Mouse (Mus musculus): ENCODE measurements at regions not wholly inside any gene's neighbourhood (a gene's known extent, or its start where the extent isn't known, plus 50 kb on each side); places are given as distances from the start of the nearest gene placed in this dataset.

DNA sequence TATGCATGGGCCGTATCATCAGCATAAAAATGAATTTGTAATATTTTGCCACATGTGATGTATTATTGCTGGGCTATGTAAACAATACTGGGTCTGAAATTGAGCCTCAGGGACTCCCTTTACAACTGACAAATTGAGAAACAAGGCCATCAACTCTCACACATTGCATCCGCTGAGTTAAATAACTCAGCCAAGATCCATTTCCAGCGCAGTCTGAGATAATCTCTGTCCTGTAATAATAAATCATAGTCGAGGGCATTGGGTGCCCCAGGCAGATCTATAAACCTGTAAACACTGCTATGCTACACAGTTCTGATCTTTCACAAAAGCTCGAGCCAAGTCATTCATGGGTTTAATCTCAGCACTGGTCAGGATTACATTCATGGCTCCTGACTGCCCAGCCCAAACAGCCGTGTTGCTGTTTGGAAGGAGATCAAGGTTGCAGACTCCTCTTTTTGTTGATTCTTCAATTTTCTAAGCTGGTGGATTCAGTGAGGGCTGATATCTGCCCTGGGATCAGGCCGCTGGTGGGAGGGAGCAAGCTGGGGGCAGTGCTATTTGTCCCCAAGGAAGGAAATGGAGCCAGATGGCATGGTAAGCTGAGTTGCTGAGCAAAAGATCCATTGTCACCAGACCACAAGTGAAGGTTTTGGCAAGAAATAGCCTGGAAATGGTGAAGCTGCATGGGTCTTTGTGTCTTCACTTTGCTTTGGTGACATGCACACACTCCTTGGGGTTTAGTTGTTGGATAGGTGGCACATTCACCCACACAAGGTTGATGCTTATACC lies 160.0 kb upstream of the Bmper start:
- DNase-seq (ENCODE audit: low spot score in 2 of 2) = no peak

DNA sequence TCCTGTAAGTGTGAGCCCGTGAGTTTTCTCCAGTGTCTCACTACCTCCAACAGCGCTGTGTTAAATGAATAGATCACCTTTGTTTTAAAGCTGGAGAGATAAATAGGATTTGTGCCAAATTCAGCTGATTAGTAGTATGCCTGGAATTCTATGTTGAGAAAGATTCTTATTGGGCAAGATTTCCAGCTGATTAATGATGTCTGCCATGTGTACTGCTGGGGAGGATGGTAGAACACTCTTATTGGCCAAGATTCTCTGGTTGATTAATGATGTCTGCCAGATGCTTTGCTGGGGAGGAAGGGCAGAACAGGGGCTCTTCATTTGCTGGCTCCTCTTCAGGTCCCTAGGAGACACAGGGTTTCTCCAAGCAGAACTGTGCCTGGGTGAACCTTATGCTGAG lies 158.9 kb upstream of the Bmper start:
- no peak for DNase-seq (ENCODE audit: low spot score in 2 of 2)

DNA sequence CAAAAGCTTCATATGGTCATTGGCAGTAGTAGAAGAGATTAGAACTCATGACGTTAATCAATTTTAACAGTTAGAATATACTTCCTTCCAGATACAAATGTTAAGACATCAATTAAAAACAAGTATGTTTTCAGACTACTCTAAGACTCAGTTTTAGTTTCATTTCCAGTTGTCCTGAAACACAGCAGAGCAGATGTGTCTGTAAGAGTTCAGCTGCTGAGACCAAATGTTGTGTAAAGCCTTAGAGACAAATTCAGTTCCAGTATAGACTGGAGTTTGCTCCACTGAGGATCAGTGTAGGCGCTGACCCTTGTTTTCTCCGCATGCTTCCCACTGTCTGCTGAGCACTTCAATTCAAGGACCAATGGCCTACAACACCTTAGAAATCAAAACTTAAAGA lies 158.1 kb upstream of the Bmper start:
- no peak for DNase-seq (ENCODE audit: low spot score in 2 of 2)

DNA sequence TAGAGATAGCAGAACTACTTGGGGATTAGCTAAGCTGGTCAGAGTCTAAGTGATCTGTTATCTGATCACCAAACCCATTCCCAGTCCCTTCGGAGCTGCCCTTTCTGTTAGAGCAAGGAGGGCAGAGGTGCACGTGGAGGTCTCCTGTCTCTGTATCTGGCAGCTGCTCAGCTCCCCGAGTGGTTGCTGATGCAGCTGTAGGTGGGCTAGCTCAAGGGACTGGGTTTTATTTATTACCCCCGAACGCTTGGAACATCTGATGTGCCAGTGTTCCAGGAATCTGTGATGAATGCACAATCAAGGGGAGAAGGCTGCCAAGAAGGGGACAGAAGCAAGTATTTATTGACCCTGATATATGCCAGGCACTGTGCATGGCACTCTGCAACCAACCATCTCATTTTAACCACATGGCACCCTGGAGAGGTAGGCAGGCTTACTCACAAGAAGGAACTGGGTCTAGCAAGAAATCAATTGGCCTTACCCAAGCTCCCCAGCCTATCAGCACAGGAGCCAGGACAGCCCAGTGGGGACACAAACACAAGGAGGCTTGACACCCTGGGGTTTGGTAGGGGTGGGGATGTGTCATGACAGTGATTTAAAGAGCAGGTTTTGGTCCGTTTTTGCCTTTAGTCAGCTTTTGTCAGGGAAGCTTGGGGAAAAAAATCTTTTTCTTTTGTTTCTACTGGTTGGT lies 154.6 kb upstream of the Bmper start:
- DNase-seq (ENCODE audit: low spot score in 2 of 2) = no peak

DNA sequence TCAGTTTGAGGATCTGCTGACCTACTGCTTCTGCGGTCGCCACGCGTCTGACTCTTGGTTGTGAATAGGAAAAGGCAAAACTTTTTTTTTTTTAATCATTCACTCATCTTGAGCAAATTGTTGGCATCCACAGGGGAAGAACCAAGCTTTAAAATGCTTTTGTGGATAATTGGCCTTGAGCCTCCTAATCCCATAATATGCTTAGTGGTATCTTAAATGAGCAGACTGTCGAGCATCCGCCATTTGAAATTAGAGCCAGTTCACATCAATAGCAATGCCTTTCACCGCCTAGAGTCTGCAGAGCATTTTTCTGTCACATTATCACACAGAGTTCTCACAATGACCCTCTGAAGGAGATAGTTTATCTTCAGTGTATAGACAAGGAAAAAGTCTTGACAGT lies 153.7 kb upstream of the Bmper start:
- no peak for DNase-seq (ENCODE audit: low spot score in 2 of 2)

DNA sequence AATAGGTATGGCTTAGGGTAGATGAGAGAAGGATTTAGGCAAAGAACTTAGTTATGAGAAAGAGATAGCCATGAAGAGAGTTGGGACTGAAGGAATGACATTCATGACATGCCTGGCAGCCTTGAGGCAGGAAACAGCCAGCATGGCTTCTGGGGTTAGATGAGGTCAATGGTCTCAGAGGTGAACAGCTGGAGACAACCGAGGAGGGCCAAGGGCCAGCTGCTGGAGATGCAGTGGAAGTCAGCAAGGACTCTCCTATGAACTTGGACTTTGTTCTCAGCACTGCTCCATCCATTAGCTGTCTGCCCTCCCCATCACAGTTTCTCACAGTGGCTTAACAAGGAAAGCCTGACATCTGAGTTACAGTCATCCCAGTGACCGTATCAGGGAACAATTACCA lies 151.9 kb upstream of the Bmper start:
- DNase-seq (ENCODE audit: low spot score in 2 of 2) = no peak

DNA sequence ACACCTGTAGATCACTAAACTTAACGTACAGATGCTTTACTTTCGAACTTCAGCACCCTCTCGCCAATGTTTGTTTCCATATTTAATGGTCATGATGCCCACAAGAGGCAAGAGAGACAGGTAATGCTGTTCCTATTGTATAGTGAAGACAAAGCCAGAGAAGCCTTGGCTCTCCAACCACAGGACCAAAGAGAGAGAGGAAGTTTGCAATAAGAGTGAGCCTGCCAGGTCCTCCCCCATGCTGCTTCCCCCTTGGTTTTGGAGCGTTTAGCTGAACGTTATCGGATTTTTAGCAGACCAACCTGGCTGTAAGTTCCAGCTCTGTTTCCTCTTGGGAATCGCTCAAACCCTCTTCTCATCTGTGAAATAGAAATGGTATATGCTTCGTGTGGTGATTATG lies 150.1 kb upstream of the Bmper start:
- no peak for DNase-seq (ENCODE audit: low spot score in 2 of 2)

DNA sequence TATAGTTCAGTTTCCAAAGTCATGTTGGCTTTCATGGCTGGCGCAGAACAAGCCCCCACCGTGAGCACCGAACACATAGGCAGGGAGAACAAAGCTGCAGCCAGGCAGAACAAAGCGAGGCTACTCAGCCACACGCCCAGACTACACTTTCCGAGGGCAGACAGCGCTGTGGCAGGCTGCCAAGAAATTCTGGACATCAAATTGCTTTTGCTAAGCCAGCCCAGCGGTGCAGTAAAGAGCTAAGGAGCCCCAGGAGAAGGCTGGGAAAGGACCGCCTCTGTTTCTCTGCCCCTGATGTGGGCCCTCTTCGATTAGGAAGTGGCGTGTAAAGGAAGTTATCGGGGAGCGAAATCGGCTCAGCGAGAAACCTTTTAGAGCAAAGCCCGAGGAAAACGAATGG lies 139.3 kb upstream of the Bmper start:
- DNase-seq (ENCODE audit: low spot score in 2 of 2) = peak; percentile 4 to 13

DNA sequence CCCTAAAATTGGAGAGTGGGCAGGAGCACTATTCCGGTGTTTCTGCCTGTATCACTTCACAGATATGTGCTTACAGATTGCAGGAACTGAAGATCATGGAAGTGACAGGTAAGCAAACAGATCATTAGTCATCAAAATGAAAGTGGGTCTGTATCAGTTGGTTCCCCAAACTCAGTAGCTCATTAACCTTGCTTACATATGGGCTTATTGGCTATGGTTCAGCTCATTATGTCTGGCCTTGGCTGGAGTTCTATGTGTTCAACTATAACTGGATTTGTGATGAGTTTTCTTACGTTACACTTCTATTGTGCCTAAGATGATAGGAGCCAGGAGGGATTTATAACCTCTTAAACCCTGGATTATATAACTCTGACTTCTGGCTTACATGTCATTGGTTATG lies 133.5 kb upstream of the Bmper start:
- no peak for DNase-seq (ENCODE audit: low spot score in 2 of 2)

DNA sequence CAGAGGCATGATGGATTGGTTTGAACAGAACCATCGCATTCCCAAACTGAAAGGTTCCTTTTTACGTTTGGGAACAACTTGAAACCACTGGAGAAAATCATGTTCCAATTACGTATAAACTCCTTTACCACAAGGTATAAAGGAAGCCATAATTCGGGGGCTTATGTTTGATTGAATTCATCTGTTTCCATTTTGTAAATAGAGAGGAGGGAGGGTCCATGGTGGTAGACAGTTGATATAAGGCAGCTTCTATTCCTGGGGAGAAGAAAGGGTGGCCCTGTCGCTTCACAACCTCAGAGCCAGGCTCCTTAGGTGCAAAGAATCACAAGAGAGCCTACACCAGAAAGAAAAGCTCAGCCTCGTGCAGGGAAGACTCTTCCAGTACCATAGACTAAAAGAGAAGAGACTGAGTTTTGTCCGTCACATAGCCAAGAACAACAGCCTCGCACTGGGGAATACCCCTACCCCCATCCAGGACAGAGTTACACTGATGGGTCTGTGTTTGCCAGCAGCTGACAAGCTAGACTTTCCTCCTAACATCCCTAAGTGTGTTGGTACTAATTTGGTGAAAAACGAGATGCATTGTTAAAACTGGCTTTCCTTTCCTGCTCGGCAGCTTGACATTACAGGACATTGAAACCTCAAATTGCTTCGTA lies 125.6 kb upstream of the Bmper start:
- DNase-seq (ENCODE audit: low spot score in 2 of 2) = no peak

DNA sequence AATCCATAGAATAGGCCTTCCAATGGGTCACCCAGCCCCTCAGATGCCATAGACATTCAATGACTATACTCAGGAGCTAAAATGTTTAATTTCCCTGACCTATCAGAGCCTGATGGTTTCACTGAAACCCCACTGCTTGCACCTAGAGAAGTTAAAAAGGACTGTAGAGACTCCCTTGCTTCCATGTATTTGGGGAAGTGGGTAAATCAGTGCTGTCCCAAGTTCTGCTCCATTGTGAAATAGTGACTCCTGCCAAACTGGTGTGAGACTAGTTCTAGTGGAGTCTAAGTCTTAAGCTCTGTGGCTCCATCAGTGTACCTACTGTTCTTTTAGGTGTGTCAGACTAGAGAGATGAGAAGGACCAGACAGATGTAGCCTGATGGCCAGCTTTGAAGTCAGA lies 121.3 kb upstream of the Bmper start:
- no peak for DNase-seq (ENCODE audit: low spot score in 2 of 2)

DNA sequence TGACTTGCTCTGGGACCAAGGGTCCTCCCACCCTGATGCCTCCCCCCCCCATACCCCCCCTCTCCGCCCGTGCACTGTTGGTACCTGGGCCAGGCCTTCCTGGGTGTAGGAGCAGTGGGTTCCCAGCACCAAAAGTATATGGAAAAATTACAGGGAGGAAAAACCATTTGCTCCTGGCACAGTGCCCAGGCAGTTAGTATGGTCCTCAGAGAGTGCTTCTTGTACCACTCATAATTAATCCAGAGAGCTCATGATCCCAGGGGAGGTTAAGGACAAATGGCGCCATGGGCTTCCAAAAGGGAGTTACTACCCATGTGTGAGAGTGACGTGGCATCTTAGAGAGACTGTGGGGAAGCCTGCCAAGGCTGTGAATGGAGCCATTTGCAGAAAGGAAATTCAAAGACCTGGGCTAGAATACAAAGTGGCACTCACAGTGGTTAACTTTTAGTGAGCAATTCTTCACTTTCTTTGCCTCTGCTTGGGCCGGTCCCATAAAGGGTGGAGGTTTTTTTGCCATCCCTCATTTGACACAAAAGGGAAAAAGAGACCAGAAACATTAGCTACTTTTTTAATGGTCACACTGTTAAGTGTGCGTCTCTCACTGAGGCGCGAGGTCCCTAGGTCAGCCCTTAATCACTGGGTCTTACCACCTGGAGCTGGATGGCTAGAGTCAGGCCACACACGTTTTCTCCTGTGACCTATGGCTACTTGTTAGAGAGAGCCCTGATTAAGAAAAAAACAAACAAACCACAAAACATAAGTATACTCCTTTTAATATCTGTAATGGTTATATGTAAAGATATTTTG lies 120.7 kb upstream of the Bmper start:
- no peak for DNase-seq (ENCODE audit: low spot score in 2 of 2)

DNA sequence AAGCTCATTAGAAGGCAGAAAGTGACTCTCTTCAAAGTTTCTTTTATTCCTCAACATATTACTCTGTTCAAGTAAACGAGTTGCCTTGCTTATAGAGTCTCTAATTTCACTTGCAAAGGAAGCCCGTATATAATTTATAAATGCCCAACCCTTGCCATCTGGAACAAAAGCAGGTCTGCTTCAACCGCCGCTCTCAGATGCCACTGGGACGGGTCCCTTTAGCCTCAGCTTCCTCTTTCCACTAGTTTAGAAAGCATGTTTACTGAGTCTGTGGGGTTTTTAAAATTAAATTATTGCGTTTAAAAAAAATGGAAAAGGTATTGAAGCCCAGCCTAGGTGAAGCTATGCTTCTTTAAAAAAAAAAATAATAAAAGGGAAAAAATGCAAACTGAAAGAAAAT lies 111.4 kb upstream of the Bmper start:
- peak; percentile 52 to 54 for DNase-seq (ENCODE audit: low spot score in 2 of 2)

DNA sequence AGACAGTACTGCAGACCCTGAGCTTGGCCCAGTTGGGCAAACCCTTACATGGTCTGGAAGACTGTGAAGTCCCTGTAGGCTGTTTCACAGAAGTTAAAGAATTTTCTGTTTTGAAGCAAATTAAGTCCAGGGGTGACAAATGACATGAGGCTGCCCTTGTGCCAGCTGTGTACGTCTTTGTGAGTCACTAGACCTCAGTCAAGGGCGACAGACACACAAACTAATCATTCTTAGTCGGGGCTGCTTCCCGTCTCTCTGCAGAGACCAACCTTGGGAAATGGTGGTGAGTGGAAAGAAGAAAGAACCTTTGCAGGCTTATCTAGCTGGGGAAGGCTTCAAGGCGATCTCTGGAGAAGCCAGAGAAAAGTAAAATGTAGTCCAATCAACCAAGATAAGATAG lies 107.8 kb upstream of the Bmper start:
- DNase-seq (ENCODE audit: low spot score in 2 of 2) = no peak

DNA sequence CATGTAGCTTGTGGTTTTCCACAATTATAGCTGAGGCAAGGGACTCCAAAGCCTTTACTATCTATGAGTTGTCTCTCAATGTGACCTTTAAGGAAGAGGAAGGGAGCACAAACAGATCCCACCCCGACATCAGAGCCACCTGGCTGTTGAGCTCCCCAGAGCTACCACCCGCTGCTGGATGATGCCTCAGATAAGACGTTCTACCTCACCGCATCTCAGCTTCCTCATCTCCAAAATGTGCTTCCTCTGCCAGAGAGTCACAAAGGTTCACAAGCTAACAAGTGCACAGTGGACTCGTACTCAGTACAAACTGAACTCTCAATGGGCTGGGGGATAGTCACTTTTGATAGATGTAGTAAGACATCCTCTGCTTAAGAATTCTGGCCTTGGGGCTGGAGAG lies 107.3 kb upstream of the Bmper start:
- DNase-seq (ENCODE audit: low spot score in 2 of 2) = peak; percentile 26 to 33

DNA sequence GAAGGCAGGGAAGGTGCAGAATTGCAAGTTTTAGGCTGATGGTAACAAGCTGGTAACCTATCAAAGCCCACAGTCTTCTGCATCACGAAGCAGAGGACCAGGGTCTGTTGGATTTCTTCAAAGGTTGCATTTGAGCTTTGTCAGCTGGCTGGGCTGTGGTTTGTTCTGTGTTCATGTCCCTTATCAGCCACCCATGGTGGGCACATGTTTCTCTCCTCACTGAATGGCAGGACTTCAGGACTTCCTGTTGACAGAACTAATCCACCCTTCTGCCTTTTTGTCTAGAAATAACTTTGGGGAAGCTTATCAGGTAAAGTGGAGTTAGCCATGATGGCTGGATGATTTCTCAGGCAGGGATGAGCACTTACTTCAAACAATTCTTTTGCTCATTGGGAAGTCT lies 106.6 kb upstream of the Bmper start:
- DNase-seq (ENCODE audit: low spot score in 2 of 2) = peak in 1 of 2 experiments; percentile 6

DNA sequence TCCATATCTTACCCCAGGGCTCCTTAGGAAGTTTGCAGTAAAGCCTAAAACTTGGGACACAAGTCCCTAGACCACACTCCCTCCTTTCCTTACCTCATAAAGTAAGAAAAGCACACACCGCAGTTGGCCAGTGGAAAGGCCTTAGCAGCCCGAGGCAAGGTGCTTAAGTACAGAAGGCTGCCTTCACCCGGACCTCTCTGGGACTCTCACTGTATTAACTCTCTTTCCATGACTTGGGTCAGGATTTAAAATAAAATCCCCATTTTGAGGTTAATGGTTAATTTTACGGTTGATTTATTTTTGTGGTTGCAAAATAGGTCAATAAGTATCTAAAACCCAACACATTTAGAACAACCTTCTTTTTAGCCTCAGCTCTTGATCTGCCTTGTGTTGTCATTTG lies 103.1 kb upstream of the Bmper start:
- DNase-seq (ENCODE audit: low spot score in 2 of 2) = no peak

DNA sequence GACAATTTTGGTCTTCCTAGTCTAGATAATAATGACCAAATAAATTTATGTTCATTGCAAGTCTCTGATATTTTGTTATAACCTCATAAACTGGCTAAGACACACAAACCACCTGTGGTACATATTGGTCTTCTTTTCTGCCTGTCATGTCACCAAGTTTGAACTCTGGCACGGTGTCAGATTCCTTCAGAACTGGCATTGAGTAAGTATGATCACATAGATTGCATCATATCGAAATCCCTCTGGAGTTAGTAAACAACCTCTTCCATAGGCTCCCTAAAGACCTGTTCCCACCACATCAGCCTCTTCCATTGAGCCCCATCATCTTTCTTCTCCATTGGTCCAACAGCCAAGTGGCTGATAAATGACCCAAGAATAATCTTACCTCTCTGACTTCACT lies 102.1 kb upstream of the Bmper start:
- DNase-seq (ENCODE audit: low spot score in 2 of 2) = no peak

DNA sequence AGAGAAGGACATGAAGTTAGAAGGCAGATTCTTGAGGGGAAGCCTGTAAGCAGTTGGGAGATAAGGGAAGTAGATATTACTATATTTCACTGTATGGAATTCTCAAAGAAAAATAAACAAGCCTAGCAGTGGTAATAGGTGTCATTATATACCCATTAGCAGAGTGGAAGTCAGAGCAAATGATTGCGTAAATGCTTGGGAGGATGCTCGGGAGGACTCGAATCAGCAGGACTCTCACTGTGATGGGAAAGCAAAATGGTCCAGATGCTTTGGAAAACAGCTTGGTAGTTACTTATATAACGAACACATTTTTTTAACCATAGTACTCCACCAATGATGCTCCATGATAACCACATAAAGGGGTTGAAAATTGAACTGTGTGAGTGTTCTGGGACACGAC lies 100.4 kb upstream of the Bmper start:
- no peak for DNase-seq (ENCODE audit: low spot score in 2 of 2)

DNA sequence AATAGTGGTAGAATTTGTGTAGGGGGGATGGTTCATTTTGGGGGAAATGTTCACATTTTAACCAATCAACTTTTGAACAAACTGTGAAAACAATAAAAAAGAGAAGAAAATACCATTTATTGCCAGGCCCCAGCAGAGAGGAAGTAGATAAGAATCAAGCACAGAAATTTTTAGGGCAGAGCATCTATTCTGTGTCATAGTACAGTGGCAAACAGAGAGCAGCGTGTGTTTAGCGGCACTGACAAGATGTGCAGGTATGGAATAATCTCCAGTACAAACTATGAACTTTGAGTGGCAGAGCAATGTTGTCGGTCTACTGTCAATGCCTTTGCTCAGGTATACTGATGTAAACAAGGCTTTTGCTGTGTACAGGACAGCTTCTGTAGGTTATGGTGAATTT lies 99.4 kb upstream of the Bmper start:
- no peak for DNase-seq (ENCODE audit: low spot score in 2 of 2)

DNA sequence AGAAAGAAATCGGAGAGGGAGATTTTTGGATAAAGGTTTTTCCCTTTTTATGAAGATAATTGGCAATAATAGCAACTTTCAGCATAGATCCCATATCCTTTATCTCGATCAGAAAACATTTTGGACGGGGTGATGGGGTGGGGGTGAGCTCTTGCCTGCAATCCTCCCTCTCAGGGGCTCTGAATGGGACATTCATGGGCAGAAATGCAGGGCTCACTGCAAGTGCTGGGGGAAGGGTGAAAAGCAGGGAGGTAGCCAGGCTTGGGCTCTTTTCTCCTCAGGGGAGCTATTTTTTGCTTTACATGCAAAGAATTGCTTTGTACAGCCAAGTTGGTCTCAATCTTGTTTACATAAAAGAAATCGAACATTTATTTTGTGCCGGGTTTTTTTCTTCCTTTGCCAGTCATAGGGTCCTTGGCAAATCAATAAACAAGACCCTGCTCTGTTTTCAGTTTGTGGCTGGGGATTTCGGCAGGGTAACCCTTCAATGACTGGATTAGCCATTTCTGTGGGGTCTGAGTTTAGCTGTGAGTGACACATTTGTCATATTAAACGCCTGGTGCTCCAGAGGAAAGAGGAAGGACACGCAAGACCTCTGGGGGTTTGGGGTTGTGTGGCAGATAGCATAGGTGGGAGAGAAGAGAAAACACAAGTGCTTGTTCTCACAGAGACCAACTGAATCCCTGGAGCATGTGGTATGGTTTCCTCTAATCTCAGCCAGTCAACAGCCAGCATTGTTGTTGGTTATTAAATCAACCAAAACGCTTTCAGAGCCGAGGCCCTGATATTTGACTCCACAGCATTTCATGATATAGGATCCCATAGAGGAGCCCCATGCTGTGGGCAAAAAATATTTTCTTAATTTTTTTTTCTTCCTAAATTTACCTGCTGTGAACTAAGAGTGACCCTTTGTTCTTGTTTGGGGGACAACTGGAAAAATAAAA lies 96.8 kb upstream of the Bmper start:
- no peak for DNase-seq (ENCODE audit: low spot score in 2 of 2)
